Mouse (Mus musculus) lung, embryonic 15.5 days (tissue): ENCODE measurements around the gene Tbc1d21. TPM values are rescaled to one million over a fixed set of nuclear protein-coding genes. Genes with fewer than 3 reads are reported as not detected.

Experiments used
- ATAC-seq: fragments of 200-750 bp; cut with Nextera tagmentation; 2 replicates; pipeline ENCODE4 v1.8.0; 2017; ENCODE audit warnings: moderate number of reproducible peaks, borderline replicate concordance; ENCODE audit not compliant: low FRiP score, low TSS enrichment; ENCODE audit errors: extremely low read depth
- H3K27ac ChIP-seq: fragments of 300-500 bp; sonication (generic); 2 replicates; pipeline ENCODE4 v1.5.1; 2015; ENCODE audit warnings: moderate library complexity, mild to moderate bottlenecking, inconsistent platforms
- H3K27me3 ChIP-seq: fragments of 300-500 bp; sonication (generic); 2 replicates; pipeline ENCODE4 v1.6.1; 2015; ENCODE audit warnings: inconsistent platforms
- H3K36me3 ChIP-seq: fragments of 300-500 bp; sonication (generic); 2 replicates; pipeline ENCODE4 v1.6.1; 2015; ENCODE audit warnings: inconsistent platforms
- H3K4me1 ChIP-seq: fragments of 300-500 bp; sonication (generic); 2 replicates; pipeline ENCODE4 v1.6.1; 2015; ENCODE audit warnings: inconsistent platforms
- H3K4me2 ChIP-seq: fragments of 300-500 bp; sonication (generic); 2 replicates; pipeline ENCODE4 v1.6.1; 2015; ENCODE audit warnings: inconsistent platforms, mild to moderate bottlenecking, moderate library complexity
- H3K4me3 ChIP-seq: fragments of 300-500 bp; sonication (generic); 2 replicates; pipeline ENCODE4 v1.5.1; 2015; ENCODE audit warnings: mild to moderate bottlenecking, inconsistent platforms
- H3K9ac ChIP-seq: fragments of 300-500 bp; sonication (generic); 2 replicates; pipeline ENCODE4 v1.6.1; 2015; ENCODE audit warnings: inconsistent platforms
- H3K9me3 ChIP-seq: fragments of 300-500 bp; sonication (generic); 2 replicates; pipeline ENCODE4 v1.6.1; 2016; ENCODE audit warnings: inconsistent platforms
- WGBS: fragments of 180-500 bp; shearing (Covaris S2); methylation state at CpG from one replicate; pipeline ENCODE4 v1.1.7; 2015; 5-methylcytosine and 5-hydroxymethylcytosine counted together
- polyA plus RNA-seq: library from polyadenylated mRNA; unstranded; fragments of >200 nt; fragmentation: Nextera tagmentation; extraction: Ambion mirVana; gene quantifications from 2 replicates; pipeline ENCODE4 v1.2.1, GENCODE M21; 2015

Gene Tbc1d21
- polyA plus RNA-seq, 1 experiment from 2014 or later = not detected

- no peak overlapping the region for H3K9ac ChIP-seq
- no peak for ATAC-seq
- H3K4me3 ChIP-seq = no peak overlapping the region
- no peaks in the 10 kb centered on the region for H3K36me3 ChIP-seq
- WGBS = 65% methylated on average over 8 of the region's 8 CpGs
- no peak overlapping the region for H3K4me2 ChIP-seq
- H3K4me1 ChIP-seq = no peaks in the 10 kb centered on the region
- no peak overlapping the region for H3K27ac ChIP-seq
- no peaks in the 10 kb centered on the region for H3K27me3 ChIP-seq
- no peaks in the 10 kb centered on the region for H3K9me3 ChIP-seq
Observed at GRCm38 (mm10) chr9:58336650-58337281, 33.5 kb downstream of the Tbc1d21 start.

- peaks cover 5% of the 10 kb centered on the region; the same call in 1 of the 2 replicates for H3K4me1 ChIP-seq
- H3K27ac ChIP-seq = no peak overlapping the region
Observed at GRCm38 (mm10) chr9:58331276-58331675, 39.0 kb downstream of the Tbc1d21 start.

GRCm38 (mm10) chr9:58330293-58330692 lies 40.0 kb downstream of the Tbc1d21 start:
- no peak overlapping the region for H3K27ac ChIP-seq
- peaks cover 5% of the 10 kb centered on the region; the same call in 1 of the 2 replicates for H3K4me1 ChIP-seq
- no peaks in the 10 kb centered on the region for H3K9me3 ChIP-seq
- WGBS = 20% methylated on average over 5 of the region's 5 CpGs
- H3K9ac ChIP-seq = no peak overlapping the region
- no peak overlapping the region for H3K4me3 ChIP-seq
- no peaks in the 10 kb centered on the region for H3K36me3 ChIP-seq
- ATAC-seq = no peak
- no peak overlapping the region for H3K4me2 ChIP-seq
- no peaks in the 10 kb centered on the region for H3K27me3 ChIP-seq

More at GRCm38 (mm10) chr9:58331276-58331675, 39.0 kb downstream of the Tbc1d21 start:
- H3K4me3 ChIP-seq = no peak overlapping the region
- ATAC-seq = no peak
- H3K27me3 ChIP-seq = no peaks in the 10 kb centered on the region
- no peaks in the 10 kb centered on the region for H3K9me3 ChIP-seq
- no peak overlapping the region for H3K4me2 ChIP-seq
- 56% methylated on average over 3 of the region's 3 CpGs for WGBS
- H3K9ac ChIP-seq = no peak overlapping the region
- no peaks in the 10 kb centered on the region for H3K36me3 ChIP-seq

GRCm38 (mm10) chr9:58327382-58327781 lies 42.9 kb downstream of the Tbc1d21 start:
- no peak overlapping the region for H3K4me3 ChIP-seq
- H3K36me3 ChIP-seq = no peaks in the 10 kb centered on the region
- 35% methylated on average over 1 of the region's 1 CpGs for WGBS
- no peaks in the 10 kb centered on the region for H3K27me3 ChIP-seq
- no peak for ATAC-seq
- no peaks in the 10 kb centered on the region for H3K9me3 ChIP-seq
- H3K9ac ChIP-seq = no peak overlapping the region
- H3K4me2 ChIP-seq = no peak overlapping the region
- peaks cover 5% of the 10 kb centered on the region; the same call in 1 of the 2 replicates for H3K4me1 ChIP-seq
- no peak overlapping the region for H3K27ac ChIP-seq

GRCm38 (mm10) chr9:58326477-58327180 lies 43.6 kb downstream of the Tbc1d21 start:
- no peak overlapping the region for H3K9ac ChIP-seq
- peaks cover 5% of the 10 kb centered on the region; the same call in 1 of the 2 replicates for H3K4me1 ChIP-seq
- 25% methylated on average over 4 of the region's 4 CpGs for WGBS
- H3K4me3 ChIP-seq = no peak overlapping the region
- H3K27me3 ChIP-seq = no peaks in the 10 kb centered on the region
- no peak overlapping the region for H3K27ac ChIP-seq
- ATAC-seq = no peak
- H3K36me3 ChIP-seq = no peaks in the 10 kb centered on the region
- H3K4me2 ChIP-seq = no peak overlapping the region
- no peaks in the 10 kb centered on the region for H3K9me3 ChIP-seq

- Histone ChIP-seq H3K27ac (no peak overlapping the region), H3K4me1 (peaks cover 8% of the 10 kb centered on the region), H3K4me2 (no peak overlapping the region), H3K36me3 (no peaks in the 10 kb centered on the region), H3K4me3 (no peak overlapping the region), H3K9me3 (no peaks in the 10 kb centered on the region), H3K9ac (no peak overlapping the region), H3K27me3 (no peaks in the 10 kb centered on the region)
- 90% methylated on average over 3 of the region's 3 CpGs for WGBS
- ATAC-seq = no peak
Observed at GRCm38 (mm10) chr9:58321681-58322080, 48.6 kb downstream of the Tbc1d21 start.

GRCm38 (mm10) chr9:58318317-58318716 lies 51.9 kb downstream of the Tbc1d21 start:
- H3K36me3 ChIP-seq = no peaks in the 10 kb centered on the region
- H3K4me2 ChIP-seq = no peak overlapping the region
- no peaks in the 10 kb centered on the region for H3K9me3 ChIP-seq
- 56% methylated on average over 3 of the region's 3 CpGs for WGBS
- H3K27me3 ChIP-seq = no peaks in the 10 kb centered on the region
- peaks cover 36% of the 10 kb centered on the region for H3K4me1 ChIP-seq
- no peak overlapping the region for H3K9ac ChIP-seq
- H3K27ac ChIP-seq = no peak overlapping the region
- no peak overlapping the region for H3K4me3 ChIP-seq
- ATAC-seq = no peak

GRCm38 (mm10) chr9:58317381-58317780 lies 52.9 kb downstream of the Tbc1d21 start:
- 22% methylated on average over 3 of the region's 3 CpGs for WGBS
- no peak for ATAC-seq
- no peak overlapping the region for H3K4me3 ChIP-seq
- H3K36me3 ChIP-seq = no peaks in the 10 kb centered on the region
- H3K27me3 ChIP-seq = peaks cover 6% of the 10 kb centered on the region; the same call in 1 of the 2 replicates
- H3K4me2 ChIP-seq = no peak overlapping the region
- no peaks in the 10 kb centered on the region for H3K9me3 ChIP-seq
- peak overlapping the region; percentile 47; the same call in 1 of the 2 replicates for H3K27ac ChIP-seq
- peaks cover 45% of the 10 kb centered on the region for H3K4me1 ChIP-seq
- no peak overlapping the region for H3K9ac ChIP-seq

GRCm38 (mm10) chr9:58316784-58317183 lies 53.5 kb downstream of the Tbc1d21 start:
- Histone ChIP-seq H3K4me2 (no peak overlapping the region), H3K4me1 (peaks cover 51% of the 10 kb centered on the region), H3K9ac (no peak overlapping the region), H3K27ac (peak overlapping the region; percentile 47; the same call in 1 of the 2 replicates), H3K9me3 (no peaks in the 10 kb centered on the region), H3K36me3 (no peaks in the 10 kb centered on the region), H3K27me3 (peaks cover 11% of the 10 kb centered on the region; the same call in 1 of the 2 replicates), H3K4me3 (no peak overlapping the region)
- WGBS = 50% methylated on average over 7 of the region's 7 CpGs
- no peak; the same call in 1 of the 2 replicates for ATAC-seq

- H3K9ac ChIP-seq = no peak overlapping the region
- peak overlapping the region; percentile 89 for H3K27ac ChIP-seq
- H3K4me1 ChIP-seq = peaks cover 58% of the 10 kb centered on the region
- no peak overlapping the region for H3K4me3 ChIP-seq
- no peaks in the 10 kb centered on the region for H3K9me3 ChIP-seq
- H3K27me3 ChIP-seq = peaks cover 17% of the 10 kb centered on the region; the same call in 1 of the 2 replicates
- 96% methylated on average over 2 of the region's 2 CpGs for WGBS
- ATAC-seq = no peak
- H3K36me3 ChIP-seq = no peaks in the 10 kb centered on the region
- H3K4me2 ChIP-seq = no peak overlapping the region
Observed at GRCm38 (mm10) chr9:58315850-58316249, 54.4 kb downstream of the Tbc1d21 start.

- Histone ChIP-seq H3K4me2 (no peak overlapping the region), H3K9me3 (no peaks in the 10 kb centered on the region), H3K4me3 (no peak overlapping the region), H3K27ac (peak overlapping the region; percentile 89), H3K4me1 (peaks cover 65% of the 10 kb centered on the region), H3K27me3 (peaks cover 17% of the 10 kb centered on the region; the same call in 1 of the 2 replicates), H3K9ac (no peak overlapping the region), H3K36me3 (no peaks in the 10 kb centered on the region)
- WGBS = 31% methylated on average over 5 of the region's 5 CpGs
- ATAC-seq = no peak
Observed at GRCm38 (mm10) chr9:58314682-58315360, 55.4 kb downstream of the Tbc1d21 start.
